Mouse (Mus musculus) neural tube, embryonic 15.5 days (tissue): Measurements from ENCODE around the gene Rtkn2. TPM values are rescaled to one million over a fixed set of nuclear protein-coding genes. Genes with fewer than 3 reads are reported as not detected.
A peak's percentile ranks its signal among the peaks of the same experiment; 100 is the strongest.

Experiments
- ATAC-seq: fragments of 200-750 bp; cut with Nextera tagmentation; 2 replicates; pipeline ENCODE4 v1.8.0; 2017; ENCODE audit warnings: mild to moderate bottlenecking, moderate TSS enrichment, moderate library complexity; ENCODE audit not compliant: low FRiP score
- H3K27ac ChIP-seq: fragments of 300-500 bp; sonication (generic); replicated peaks from 2 replicates; pipeline ENCODE4 v1.5.1; 2015; ENCODE audit warnings: mild to moderate bottlenecking, inconsistent platforms
- H3K27me3 ChIP-seq: fragments of 300-500 bp; sonication (generic); replicated peaks from 2 replicates; pipeline ENCODE4 v1.6.1; 2015; ENCODE audit warnings: inconsistent platforms
- H3K36me3 ChIP-seq: fragments of 300-500 bp; sonication (generic); 2 replicates; pipeline ENCODE4 v1.6.1; 2015; ENCODE audit warnings: inconsistent platforms
- H3K4me1 ChIP-seq: fragments of 300-500 bp; sonication (generic); 2 replicates; pipeline ENCODE4 v1.6.1; 2015; ENCODE audit warnings: inconsistent platforms
- H3K4me2 ChIP-seq: fragments of 300-500 bp; sonication (generic); 2 replicates; pipeline ENCODE4 v1.6.1; 2015; ENCODE audit warnings: inconsistent platforms, mild to moderate bottlenecking, moderate library complexity
- H3K4me3 ChIP-seq: fragments of 300-500 bp; sonication (generic); replicated peaks from 2 replicates; pipeline ENCODE4 v1.5.1; 2015; ENCODE audit warnings: mild to moderate bottlenecking, inconsistent platforms
- H3K9ac ChIP-seq: fragments of 300-500 bp; sonication (generic); replicated peaks from 2 replicates; pipeline ENCODE4 v1.6.1; 2015; ENCODE audit warnings: mild to moderate bottlenecking, inconsistent platforms
- H3K9me3 ChIP-seq: fragments of 300-500 bp; sonication (generic); replicated peaks from 2 replicates; pipeline ENCODE4 v1.6.1; 2016; ENCODE audit warnings: inconsistent platforms
- WGBS: fragments of 180-500 bp; shearing (Covaris S2); methylation state at CpG from one replicate; pipeline ENCODE4 v1.1.7; 2015; ENCODE audit warnings: mixed read lengths; 5-methylcytosine and 5-hydroxymethylcytosine counted together
- polyA plus RNA-seq: library from polyadenylated mRNA; unstranded; fragments of >200 nt; fragmentation: Nextera tagmentation; extraction: Ambion mirVana; gene quantifications from 2 replicates; pipeline ENCODE4 v1.2.1, GENCODE M21; 2015

Rtkn2 gene
- polyA plus RNA-seq: 2.6 and 4.3 TPM in 2 replicates

- peak within 1 kb of the TSS; percentile 64 for H3K4me3 ChIP-seq
- H3K4me2 ChIP-seq: peak within 1 kb of the TSS; percentile 100
- peak within 1 kb of the TSS; percentile 57 for H3K9ac ChIP-seq
- WGBS: under 1% methylated on average over 57 of the region's 57 CpGs
- peaks cover 7% of the 10 kb centered on the region for H3K4me1 ChIP-seq
- H3K27me3 ChIP-seq: no peaks in the 10 kb centered on the region
- peak; percentile 98 for ATAC-seq
- peak within 1 kb of the TSS; percentile 2; the same call in 1 of the 2 replicates for H3K27ac ChIP-seq
- H3K36me3 ChIP-seq: no peaks in the 10 kb centered on the region
- no peaks in the 10 kb centered on the region for H3K9me3 ChIP-seq
Measured at GRCm38 (mm10) chr10:67979401-67980157, at the start of gene Rtkn2. Rtkn2 (plus strand) TSS chr10:67979570.

- H3K36me3 ChIP-seq: no peaks in the 10 kb centered on the region
- no peaks in the 10 kb centered on the region for H3K9me3 ChIP-seq
- WGBS: 81% methylated on average over 4 of the region's 4 CpGs
- H3K4me3 ChIP-seq: no peak overlapping the region
- no peak for ATAC-seq
- no peak overlapping the region for H3K27ac ChIP-seq
- no peak overlapping the region for H3K4me2 ChIP-seq
- no peaks in the 10 kb centered on the region for H3K4me1 ChIP-seq
- no peak overlapping the region for H3K9ac ChIP-seq
- no peaks in the 10 kb centered on the region for H3K27me3 ChIP-seq
Measured at GRCm38 (mm10) chr10:67931328-67931727, 48.0 kb upstream of the Rtkn2 start.

GRCm38 (mm10) chr10:67932780-67933179 lies 46.6 kb upstream of the Rtkn2 start:
- Histone ChIP-seq H3K36me3 (no peaks in the 10 kb centered on the region), H3K4me1 (no peaks in the 10 kb centered on the region), H3K4me2 (no peak overlapping the region), H3K4me3 (no peak overlapping the region), H3K9ac (no peak overlapping the region), H3K27me3 (no peaks in the 10 kb centered on the region), H3K27ac (no peak overlapping the region), H3K9me3 (no peaks in the 10 kb centered on the region)
- 88% methylated on average over 11 of the region's 11 CpGs for WGBS
- no peak for ATAC-seq

GRCm38 (mm10) chr10:67936944-67937343 lies 42.4 kb upstream of the Rtkn2 start:
- Histone ChIP-seq H3K4me2 (no peak overlapping the region), H3K27me3 (no peaks in the 10 kb centered on the region), H3K36me3 (no peaks in the 10 kb centered on the region), H3K4me3 (no peak overlapping the region), H3K27ac (no peak overlapping the region), H3K4me1 (no peaks in the 10 kb centered on the region), H3K9me3 (no peaks in the 10 kb centered on the region), H3K9ac (no peak overlapping the region)
- 76% methylated on average over 4 of the region's 4 CpGs for WGBS
- no peak for ATAC-seq

GRCm38 (mm10) chr10:67937775-67938174 lies 41.6 kb upstream of the Rtkn2 start:
- no peak overlapping the region for H3K9ac ChIP-seq
- H3K36me3 ChIP-seq: no peaks in the 10 kb centered on the region
- H3K4me3 ChIP-seq: no peak overlapping the region
- ATAC-seq: no peak
- no peaks in the 10 kb centered on the region for H3K9me3 ChIP-seq
- no peaks in the 10 kb centered on the region for H3K4me1 ChIP-seq
- no peak overlapping the region for H3K27ac ChIP-seq
- H3K4me2 ChIP-seq: no peak overlapping the region
- 87% methylated on average over 5 of the region's 5 CpGs for WGBS
- H3K27me3 ChIP-seq: no peaks in the 10 kb centered on the region

GRCm38 (mm10) chr10:67939546-67939945 lies 39.8 kb upstream of the Rtkn2 start:
- Histone ChIP-seq H3K4me3 (no peak overlapping the region), H3K9me3 (no peaks in the 10 kb centered on the region), H3K27me3 (no peaks in the 10 kb centered on the region), H3K4me2 (no peak overlapping the region), H3K9ac (no peak overlapping the region), H3K27ac (no peak overlapping the region), H3K4me1 (no peaks in the 10 kb centered on the region), H3K36me3 (no peaks in the 10 kb centered on the region)
- no peak for ATAC-seq
- WGBS: 80% methylated on average over 12 of the region's 12 CpGs

GRCm38 (mm10) chr10:67943513-67943912 lies 35.9 kb upstream of the Rtkn2 start:
- no peak overlapping the region for H3K4me2 ChIP-seq
- no peak overlapping the region for H3K9ac ChIP-seq
- H3K27ac ChIP-seq: no peak overlapping the region
- H3K27me3 ChIP-seq: no peaks in the 10 kb centered on the region
- no peaks in the 10 kb centered on the region for H3K4me1 ChIP-seq
- WGBS: 92% methylated on average over 4 of the region's 4 CpGs
- no peak overlapping the region for H3K4me3 ChIP-seq
- H3K9me3 ChIP-seq: no peaks in the 10 kb centered on the region
- no peak for ATAC-seq
- H3K36me3 ChIP-seq: no peaks in the 10 kb centered on the region

- no peaks in the 10 kb centered on the region for H3K36me3 ChIP-seq
- no peak overlapping the region for H3K4me2 ChIP-seq
- WGBS: 83% methylated on average over 8 of the region's 8 CpGs
- H3K4me1 ChIP-seq: no peaks in the 10 kb centered on the region
- no peak overlapping the region for H3K9ac ChIP-seq
- no peaks in the 10 kb centered on the region for H3K9me3 ChIP-seq
- ATAC-seq: no peak
- no peaks in the 10 kb centered on the region for H3K27me3 ChIP-seq
- no peak overlapping the region for H3K4me3 ChIP-seq
- no peak overlapping the region for H3K27ac ChIP-seq
Measured at GRCm38 (mm10) chr10:67950059-67950748, 29.2 kb upstream of the Rtkn2 start.

- 87% methylated on average over 4 of the region's 4 CpGs for WGBS
- Histone ChIP-seq H3K4me1 (no peaks in the 10 kb centered on the region), H3K27ac (no peak overlapping the region), H3K9me3 (no peaks in the 10 kb centered on the region), H3K9ac (no peak overlapping the region), H3K4me3 (no peak overlapping the region), H3K4me2 (no peak overlapping the region), H3K36me3 (no peaks in the 10 kb centered on the region), H3K27me3 (no peaks in the 10 kb centered on the region)
- no peak for ATAC-seq
Measured at GRCm38 (mm10) chr10:67951690-67952089, 27.7 kb upstream of the Rtkn2 start.

GRCm38 (mm10) chr10:67955982-67956381 lies 23.4 kb upstream of the Rtkn2 start:
- Histone ChIP-seq H3K27ac (no peak overlapping the region), H3K4me1 (no peaks in the 10 kb centered on the region), H3K36me3 (no peaks in the 10 kb centered on the region), H3K9me3 (no peaks in the 10 kb centered on the region), H3K4me2 (no peak overlapping the region), H3K27me3 (no peaks in the 10 kb centered on the region), H3K4me3 (no peak overlapping the region), H3K9ac (no peak overlapping the region)
- ATAC-seq: no peak
- WGBS: 92% methylated on average over 2 of the region's 2 CpGs

- 60% methylated on average over 3 of the region's 3 CpGs for WGBS
- Histone ChIP-seq H3K27ac (no peak overlapping the region), H3K36me3 (no peaks in the 10 kb centered on the region), H3K9me3 (no peaks in the 10 kb centered on the region), H3K9ac (no peak overlapping the region), H3K4me1 (no peaks in the 10 kb centered on the region), H3K4me2 (no peak overlapping the region), H3K27me3 (no peaks in the 10 kb centered on the region), H3K4me3 (no peak overlapping the region)
- ATAC-seq: no peak
Measured at GRCm38 (mm10) chr10:67959982-67960381, 19.4 kb upstream of the Rtkn2 start.

GRCm38 (mm10) chr10:67962496-67962895 lies 16.9 kb upstream of the Rtkn2 start:
- no peak overlapping the region for H3K27ac ChIP-seq
- H3K4me2 ChIP-seq: peak overlapping the region; percentile 17; the same call in 1 of the 2 replicates
- no peak overlapping the region for H3K4me3 ChIP-seq
- H3K36me3 ChIP-seq: no peaks in the 10 kb centered on the region
- no peak overlapping the region for H3K9ac ChIP-seq
- H3K27me3 ChIP-seq: no peaks in the 10 kb centered on the region
- H3K9me3 ChIP-seq: no peaks in the 10 kb centered on the region
- ATAC-seq: no peak
- WGBS: 25% methylated on average over 10 of the region's 10 CpGs
- 0 out of 2 replicates have a peak, but pooled peaks cover 3% of the 10 kb centered on the region for H3K4me1 ChIP-seq
